Mouse (Mus musculus): ENCODE results near the gene Sept9.

Sept9 gene

DNA sequence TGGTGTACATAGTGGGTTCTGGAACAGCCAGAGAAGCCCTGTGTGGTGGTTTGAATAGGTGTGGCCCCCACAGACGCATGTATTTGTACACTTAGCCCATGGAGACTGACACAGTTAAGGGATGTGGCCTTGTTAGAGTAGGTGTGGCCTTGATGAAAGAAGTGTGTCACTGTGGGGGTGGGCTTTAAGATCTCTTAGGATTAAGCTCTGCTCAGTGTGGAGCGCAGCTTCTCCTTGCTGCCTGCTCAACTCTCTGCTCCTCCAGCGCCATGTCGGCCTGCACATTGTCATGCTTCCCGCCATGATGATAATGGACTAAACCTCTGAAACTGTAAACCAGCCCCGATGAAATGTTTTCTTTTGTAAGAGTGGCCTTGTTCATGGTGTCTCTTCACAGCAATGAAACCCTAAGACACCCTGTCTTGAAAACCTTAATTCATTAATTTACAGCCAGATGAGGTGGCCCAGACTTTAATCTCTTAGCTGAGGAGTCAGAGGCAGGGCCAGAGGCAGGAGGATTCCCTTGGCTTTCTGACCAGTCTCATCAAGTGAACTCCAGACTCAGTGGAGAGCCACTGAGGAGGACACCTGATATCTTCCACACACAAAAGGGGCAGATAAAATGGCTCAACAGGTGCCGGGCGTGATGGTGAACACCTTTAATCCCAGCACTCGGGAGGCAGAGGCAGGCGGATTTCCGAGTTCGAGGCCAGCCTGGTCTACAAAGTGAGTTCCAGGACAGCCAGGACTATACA, 44.3 kb downstream of the Sept9 start:
- in situ Hi-C loops (cut with MseI, MboI), result no loop called here

DNA sequence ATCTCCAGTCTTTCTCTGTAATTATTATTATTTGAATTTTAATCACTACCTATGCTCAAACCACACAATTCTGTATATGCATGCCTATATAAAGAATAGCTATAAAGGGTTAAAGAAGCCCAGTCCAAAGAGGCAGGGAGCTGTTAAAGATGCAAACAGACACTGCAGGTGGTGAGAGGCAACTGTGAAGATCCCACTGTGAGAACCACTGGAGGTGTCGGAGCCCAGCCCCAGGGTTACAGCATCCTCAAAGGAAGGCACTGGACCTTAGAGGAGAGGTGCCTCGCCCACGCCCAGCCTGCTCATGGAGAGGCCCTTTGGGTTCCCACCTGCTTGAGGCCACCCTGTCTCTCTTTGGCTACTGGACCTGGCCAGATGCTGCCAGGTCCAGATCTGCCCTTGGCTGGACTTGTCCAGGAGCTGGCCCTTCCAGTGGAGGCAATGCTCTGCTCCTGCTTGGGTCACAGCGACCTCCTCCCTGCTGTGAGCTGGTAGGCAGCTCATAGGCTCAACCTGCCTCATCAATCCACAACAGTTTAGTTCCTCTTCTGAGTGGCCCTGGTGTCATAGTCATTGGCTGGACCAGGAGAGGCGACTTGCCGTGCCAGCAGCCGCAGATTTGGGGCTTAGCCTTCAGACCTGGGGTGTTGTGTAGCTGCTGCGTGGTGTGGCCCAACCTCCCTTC, 45.7 kb downstream of the Sept9 start:
- in situ Hi-C loops (cut with MseI, MboI), result no loop called here

DNA sequence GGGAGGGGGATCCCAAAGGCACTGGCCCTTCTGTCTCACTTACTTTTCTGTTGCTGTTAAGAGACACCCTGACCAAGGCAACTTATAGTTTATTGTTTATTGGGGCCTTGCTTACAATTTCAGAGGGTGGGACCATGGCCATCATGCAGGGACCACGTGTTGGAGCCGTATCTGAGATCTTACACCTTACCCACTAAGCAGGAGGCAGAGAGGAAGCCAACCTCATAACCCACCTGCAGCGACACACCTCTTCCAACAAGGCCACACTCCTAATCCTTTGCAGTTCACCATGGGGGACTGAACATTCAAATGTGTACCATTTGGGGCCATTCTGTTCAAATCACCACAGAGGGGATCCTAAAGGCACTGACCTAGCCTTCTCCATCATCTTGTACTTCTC, 46.4 kb downstream of the Sept9 start:
- in situ Hi-C loops (cut with MseI, MboI), result no loop called here

DNA sequence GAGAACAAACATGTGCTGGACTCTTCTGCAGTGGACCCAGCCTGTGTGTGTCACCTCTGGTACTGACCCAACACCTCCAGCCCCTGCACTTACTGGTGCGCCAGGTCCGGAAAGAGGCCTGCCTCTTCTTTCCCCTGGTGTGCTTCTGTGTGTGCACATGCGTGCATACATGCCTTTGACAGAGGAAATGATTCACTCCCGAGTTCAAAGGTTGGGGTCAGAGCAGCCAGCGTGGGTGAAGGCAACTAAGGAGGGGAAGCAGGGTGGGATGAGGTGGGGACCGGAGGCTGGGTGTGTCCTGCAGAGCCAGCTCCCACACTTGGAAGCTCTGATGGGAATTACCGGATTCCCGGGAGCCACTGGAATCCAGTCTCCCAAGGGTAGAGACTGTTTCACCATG, 46.8 kb downstream of the Sept9 start:
- in situ Hi-C loops (cut with MseI, MboI), result no loop called here

GRCm38 (mm10) chr11:117246981-117247431, 47.5 kb downstream of the Sept9 start:
- in situ Hi-C loops (cut with MseI, MboI), result no loop called here

GRCm38 (mm10) chr11:117247541-117247940, 48.1 kb downstream of the Sept9 start:
- in situ Hi-C loops (cut with MseI, MboI), result no loop called here

DNA sequence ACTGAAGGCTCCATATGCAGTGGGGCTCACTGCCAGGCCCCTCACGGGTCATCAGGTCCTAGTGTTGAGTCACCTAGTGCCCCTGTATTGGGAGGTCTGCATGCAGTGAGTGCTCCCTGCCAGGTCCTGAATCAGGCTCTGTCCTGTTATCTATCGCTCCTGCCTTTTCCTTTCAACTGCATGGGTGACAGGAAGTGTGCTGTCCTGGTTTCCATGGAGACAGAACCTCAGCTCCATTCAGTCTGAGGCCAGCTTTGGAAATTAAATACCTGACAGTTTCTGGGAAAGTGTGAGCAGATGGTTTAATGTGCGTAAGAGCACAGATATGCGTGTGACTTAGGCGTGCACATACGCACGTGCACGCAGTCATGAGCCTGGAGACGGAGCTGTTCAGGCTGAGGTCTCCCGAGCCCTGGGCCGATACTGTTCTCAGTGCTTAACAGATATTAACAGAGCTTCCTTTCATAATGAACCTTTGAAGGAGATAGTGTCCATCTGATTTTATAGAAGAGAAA, 49.3 kb downstream of the Sept9 start:
- in situ Hi-C loops (cut with MseI, MboI), result no loop called here

DNA sequence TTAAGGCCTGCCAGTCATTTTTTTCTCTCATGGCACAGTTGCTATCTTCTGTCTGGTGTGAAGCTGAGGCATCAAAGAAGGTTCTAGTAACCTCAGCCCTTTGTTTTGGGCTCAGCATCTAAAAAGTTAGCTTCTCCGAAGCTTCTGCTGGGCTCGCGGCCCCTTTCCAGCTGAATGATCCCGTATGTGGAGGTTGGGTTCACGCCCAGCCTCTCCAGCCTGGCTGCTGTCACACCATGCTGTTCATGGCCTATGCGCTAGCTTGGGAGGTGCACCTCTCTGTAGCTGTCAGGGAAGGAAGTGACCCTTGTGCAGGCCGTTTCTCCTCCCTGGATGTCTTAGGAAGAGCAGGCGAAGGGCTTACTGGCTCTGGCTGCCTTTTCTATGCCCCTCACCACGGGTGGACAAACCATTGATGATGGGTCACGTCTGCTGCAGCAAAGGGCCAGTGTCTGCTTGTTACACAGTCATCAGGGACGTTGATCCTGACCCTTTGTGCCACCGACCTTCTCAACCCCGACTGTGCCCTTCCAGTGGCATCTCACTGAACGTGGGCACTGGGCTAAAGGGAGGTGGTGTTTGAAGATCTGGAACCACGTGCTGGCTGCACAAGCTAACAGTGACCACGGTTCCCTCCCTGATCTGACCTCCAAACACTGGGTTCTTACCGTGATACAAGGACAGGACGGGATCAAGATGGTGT, 50.0 kb downstream of the Sept9 start:
- in situ Hi-C loops (cut with MseI, MboI), result no loop called here

DNA sequence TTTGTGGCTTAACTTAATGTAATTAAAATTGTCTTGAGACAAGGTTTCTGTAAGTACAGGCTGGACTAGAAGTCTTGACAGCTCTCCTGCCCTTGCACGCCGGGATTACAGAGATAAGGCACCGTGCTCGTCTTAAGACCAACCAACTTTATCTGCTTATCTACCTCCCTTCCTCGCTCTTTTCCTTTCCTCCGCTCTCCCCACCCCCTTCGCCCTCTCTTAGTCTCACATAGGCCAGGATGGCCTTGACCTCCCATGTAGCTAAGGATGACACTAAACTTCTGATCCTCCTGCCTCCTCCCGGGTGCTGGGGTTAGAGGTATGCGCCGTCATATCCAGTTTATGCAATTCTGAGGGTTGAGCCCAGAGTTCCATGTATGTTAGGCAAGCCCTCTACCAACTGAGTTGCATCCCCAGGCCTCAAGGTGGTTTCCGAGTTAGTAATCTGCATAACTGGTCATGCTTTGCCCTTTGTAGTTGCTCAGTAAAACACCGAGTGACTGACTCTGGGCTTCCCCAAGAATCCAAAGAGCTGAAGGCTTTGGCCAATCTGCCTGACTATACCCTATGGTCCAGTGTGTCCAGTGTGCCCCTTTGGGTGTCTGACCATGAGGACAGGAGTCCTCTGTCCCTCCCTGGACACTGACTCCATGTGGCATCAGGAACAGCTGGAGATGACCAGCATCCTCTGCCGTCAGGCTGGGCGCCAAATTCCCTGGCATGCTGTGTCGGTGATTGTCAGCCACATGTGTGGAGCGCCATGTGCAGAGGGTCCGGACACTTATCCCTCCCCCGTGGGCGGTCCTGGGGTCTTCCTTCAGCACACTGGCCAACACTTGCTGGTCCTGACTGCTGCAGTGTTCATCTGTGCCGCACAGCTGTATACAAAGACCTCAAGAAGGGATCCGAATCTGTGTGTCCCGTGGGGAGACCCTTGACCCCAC, 50.8 kb downstream of the Sept9 start:
- in situ Hi-C loops (cut with MseI, MboI), result no loop called here

GRCm38 (mm10) chr11:117251755-117252154, 52.3 kb downstream of the Sept9 start:
- in situ Hi-C loops (cut with MseI, MboI), result no loop called here

GRCm38 (mm10) chr11:117252846-117253245, 53.4 kb downstream of the Sept9 start:
- in situ Hi-C loops (cut with MseI, MboI), result no loop called here

- in situ Hi-C loops (cut with MseI, MboI), result no loop called here
These were observed 55.0 kb downstream of the Sept9 start for GRCm38 (mm10) chr11:117254161-117255107.

DNA sequence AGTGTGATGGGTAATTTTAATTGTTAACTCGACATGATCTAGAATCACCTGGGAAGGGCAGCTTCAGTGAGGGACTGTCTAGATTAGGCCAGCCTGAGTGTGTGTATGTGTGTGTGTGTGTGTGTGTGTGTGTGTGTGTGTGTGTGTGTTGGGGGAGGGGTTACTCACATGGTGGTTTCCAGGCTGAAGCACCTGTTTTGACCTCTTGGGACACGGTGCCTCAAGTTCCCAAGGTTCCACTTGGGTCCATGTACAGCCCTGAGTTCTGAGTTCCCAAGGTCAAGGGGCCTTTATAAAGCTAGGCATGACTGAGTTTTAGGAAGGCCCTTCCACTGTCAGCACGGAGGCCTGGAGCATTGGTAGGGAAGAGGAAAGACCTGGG, 55.6 kb downstream of the Sept9 start:
- in situ Hi-C loops (cut with MseI, MboI), result no loop called here

DNA sequence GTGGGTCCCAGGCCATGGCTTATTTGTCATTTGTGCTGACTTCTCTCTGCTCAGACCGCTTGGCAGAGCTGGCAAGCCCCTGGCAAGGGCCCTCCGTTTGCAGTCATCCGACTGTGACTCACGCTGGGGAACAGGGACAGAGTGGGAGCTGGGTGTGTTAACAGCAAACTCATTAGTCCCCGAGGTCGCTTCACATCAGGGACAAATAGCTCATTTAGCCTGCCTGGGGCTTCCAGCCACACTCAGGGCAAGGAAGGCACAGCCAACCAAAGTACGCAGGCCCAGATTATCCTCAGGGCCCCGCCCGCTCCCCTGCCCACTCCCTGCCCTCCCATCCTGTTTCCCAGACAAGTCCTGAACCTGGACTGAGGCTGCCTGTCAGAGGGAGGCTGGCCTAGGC, 56.6 kb downstream of the Sept9 start:
- in situ Hi-C loops (cut with MseI, MboI), result no loop called here

- in situ Hi-C loops (cut with MseI, MboI), result no loop called here
These were observed 57.4 kb downstream of the Sept9 start for GRCm38 (mm10) chr11:117256840-117257239.

GRCm38 (mm10) chr11:117257266-117257665, 57.8 kb downstream of the Sept9 start:
- in situ Hi-C loops (cut with MseI, MboI), result no loop called here

DNA sequence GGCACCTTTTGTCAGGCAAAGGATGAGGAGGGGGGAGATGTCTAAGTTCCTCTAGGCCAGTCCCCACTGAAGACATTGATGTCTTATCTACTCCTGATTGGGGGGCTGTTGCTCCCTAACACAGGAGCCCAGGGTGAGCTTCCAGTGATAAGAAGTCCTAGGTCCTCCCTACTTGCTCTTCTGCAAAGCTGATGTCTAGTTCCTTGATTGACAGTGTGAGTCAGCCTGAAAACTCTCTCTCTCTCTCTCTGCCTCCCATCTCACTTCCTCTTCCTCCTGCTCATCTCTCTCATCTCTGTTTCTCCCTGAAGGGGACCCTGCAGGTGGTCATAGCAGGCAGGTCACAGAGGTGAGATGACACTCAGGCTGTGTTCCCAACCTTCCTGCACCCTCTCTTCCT, 58.4 kb downstream of the Sept9 start:
- in situ Hi-C loops (cut with MseI, MboI), result no loop called here

GRCm38 (mm10) chr11:117259178-117259960, 59.9 kb downstream of the Sept9 start:
- in situ Hi-C loops (cut with MseI, MboI), result no loop called here

DNA sequence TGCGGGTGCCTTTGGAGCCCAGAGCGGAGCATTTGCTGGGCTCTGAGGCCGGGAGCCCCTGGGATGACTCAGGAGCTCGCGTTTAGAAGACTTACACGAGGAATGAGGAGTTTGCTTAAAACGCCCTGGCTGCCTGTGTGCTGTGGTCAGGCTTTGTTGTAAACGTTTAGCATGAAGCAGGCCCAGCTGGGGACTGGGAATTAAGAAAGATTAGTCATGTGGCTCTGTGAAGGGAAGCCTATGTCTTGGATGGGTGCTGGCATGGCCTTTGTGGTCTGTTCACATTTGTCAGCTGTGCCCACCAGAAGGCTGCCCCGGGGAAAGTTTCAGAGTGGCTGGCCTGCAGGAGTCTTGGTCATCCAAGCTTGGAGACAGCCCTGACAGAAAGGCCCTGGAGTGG, 61.2 kb downstream of the Sept9 start:
- in situ Hi-C loops (cut with MseI, MboI), result no loop called here
